Mouse (Mus musculus): ENCODE data around the gene Twistnb.

DNA sequence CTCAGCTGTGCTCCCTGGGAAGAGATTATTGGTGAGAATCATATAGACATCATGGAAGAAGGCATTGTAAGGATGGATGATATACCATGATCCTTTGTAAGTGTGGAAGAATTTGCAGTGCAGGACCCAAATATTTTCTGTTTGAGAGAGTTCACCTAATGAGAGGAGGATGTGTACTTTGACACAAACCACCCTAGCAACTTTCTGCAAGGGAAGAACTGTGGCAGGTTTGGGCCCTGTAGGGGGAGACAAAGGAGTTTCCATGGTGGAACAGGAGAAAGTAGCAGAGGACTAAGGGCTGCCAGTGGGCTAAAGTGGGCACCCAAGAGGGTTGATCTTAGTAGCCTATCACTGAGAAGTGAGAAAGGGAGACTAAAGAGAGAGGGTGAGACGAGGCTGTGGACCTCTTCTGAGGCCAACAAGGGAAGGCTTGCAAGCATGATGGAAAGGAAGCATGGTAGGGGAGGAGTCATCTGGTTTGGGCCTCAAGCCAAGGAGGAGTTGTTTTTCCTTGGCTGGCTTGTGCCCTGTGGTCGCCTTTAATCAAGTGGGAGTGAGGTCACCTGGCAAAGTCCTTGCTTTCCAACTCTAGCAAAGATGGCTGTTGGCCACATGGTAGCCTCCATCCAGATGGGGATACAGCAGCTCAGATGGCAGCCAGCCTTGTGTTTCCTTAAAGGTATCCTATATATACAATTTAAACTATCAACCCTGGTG is 38.4 kb upstream of the Twistnb start:
- TF ChIP-seq CTCF (IDR thresholded peaks at IDR 0.05; ENCODE audit: extremely low read depth, insufficient read depth, insufficient read length, insufficient replicate concordance) (no peak), POLR2A (IDR thresholded peaks at IDR 0.05; ENCODE audit: low read depth, low read length) (no peak)
